21 mouse cellular contexts compared by ENCODE assay signal in the genomic region with DNA sequence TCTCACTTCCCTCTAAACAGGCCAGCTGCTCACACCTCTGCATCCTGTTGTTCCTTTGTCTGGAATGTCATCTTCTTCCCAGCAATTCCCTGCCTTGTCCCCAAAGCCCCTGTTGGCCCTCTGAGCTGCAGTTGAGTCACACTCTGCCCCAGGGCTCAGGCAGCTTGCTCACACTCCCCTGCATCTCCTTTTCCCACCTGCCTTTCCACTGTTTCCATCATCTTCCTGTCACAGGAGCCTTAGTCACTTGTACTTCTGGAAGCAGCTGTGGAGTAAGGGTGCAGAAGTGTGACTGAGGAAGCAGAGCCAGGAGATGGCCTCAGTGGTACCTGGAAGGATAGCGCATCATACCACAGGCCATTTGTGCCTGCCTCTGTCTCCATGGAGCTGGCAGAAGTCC.
"Had no signal": no experiment of that assay in that cellular context is flagged by ENCODE, and none has a peak within 500 bp of the region (broad histone marks: within the 10 kb centered on the region; RNA-seq: fewer than 3 reads in every experiment).

No protein-coding gene starts in this region.

- DNase-seq: liver, postnatal 0 days; lung, adult 2 months; lung, postnatal 14 days; lung, postnatal 36 days; midbrain, embryonic 14.5 days; retina, postnatal 1 day; right cerebral cortex, adult 18-20 months; right cerebral cortex, postnatal 14 days; thymus, adult 2 months; thymus, postnatal 25 days; thymus, postnatal 4 days had no signal

- H3K9me3 ChIP-seq: liver, embryonic 15.5 days; lung, embryonic 15.5 days; midbrain, embryonic 10.5 days; midbrain, embryonic 12.5 days; neural tube, embryonic 13.5 days; neural tube, embryonic 15.5 days; stomach, embryonic 15.5 days had no signal

- H3K4me3 ChIP-seq: liver, embryonic 15.5 days; lung, embryonic 15.5 days; midbrain, embryonic 10.5 days; midbrain, embryonic 12.5 days; myocyte; neural tube, embryonic 13.5 days; neural tube, embryonic 15.5 days; stomach, embryonic 15.5 days had no signal

- H3K4me1 ChIP-seq: liver, embryonic 15.5 days; lung, embryonic 15.5 days; midbrain, embryonic 10.5 days; midbrain, embryonic 12.5 days; neural tube, embryonic 13.5 days; neural tube, embryonic 15.5 days; stomach, embryonic 15.5 days had no signal

- ATAC-seq: liver, postnatal 0 days; lung, postnatal 0 days; midbrain, embryonic 16.5 days had no signal

- H3K27me3 ChIP-seq: liver, embryonic 15.5 days; lung, embryonic 15.5 days; midbrain, embryonic 12.5 days; neural tube, embryonic 13.5 days; neural tube, embryonic 15.5 days; stomach, embryonic 15.5 days had no signal
